Mouse (Mus musculus) hindbrain, embryonic 10.5 days (tissue): ENCODE data around the gene Arpc5. TPM values are rescaled to one million over a fixed set of nuclear protein-coding genes. Genes with fewer than 3 reads are reported as not detected.

ENCODE experiments used
- DNase-seq: peaks from one replicate; pipeline ENCODE4 v3.0.0-alpha.2; 2017; ENCODE audit warnings: low spot score
- H3K27ac ChIP-seq: fragments of 300-500 bp; sonication (generic); 2 replicates; pipeline ENCODE4 v1.5.1; 2016; ENCODE audit warnings: mild to moderate bottlenecking, moderate library complexity
- H3K27me3 ChIP-seq: fragments of 300-500 bp; sonication (generic); 2 replicates; pipeline ENCODE4 v1.6.1; 2016; ENCODE audit warnings: mild to moderate bottlenecking; ENCODE audit not compliant: poor library complexity, insufficient read depth, severe bottlenecking
- H3K36me3 ChIP-seq: fragments of 300-500 bp; sonication (generic); 2 replicates; pipeline ENCODE4 v1.6.1; 2016; ENCODE audit warnings: mild to moderate bottlenecking, moderate library complexity
- H3K4me1 ChIP-seq: fragments of 300-500 bp; sonication (generic); replicated peaks from 2 replicates; pipeline ENCODE4 v1.6.1; 2016; ENCODE audit warnings: mild to moderate bottlenecking
- H3K4me3 ChIP-seq: fragments of 300-500 bp; sonication (generic); 2 replicates; pipeline ENCODE4 v1.5.1; 2016; ENCODE audit warnings: mild to moderate bottlenecking, moderate library complexity
- H3K9me3 ChIP-seq: fragments of 300-500 bp; sonication (generic); 2 replicates; pipeline ENCODE4 v1.6.1; 2016; ENCODE audit warnings: mild to moderate bottlenecking, moderate library complexity
- WGBS: fragments of 180-500 bp; shearing (Covaris S2); methylation state at CpG from one replicate; pipeline ENCODE4 v1.1.7; 2016; 5-methylcytosine and 5-hydroxymethylcytosine counted together
- polyA plus RNA-seq: library from polyadenylated mRNA; unstranded; fragments of >200 nt; fragmentation: Nextera tagmentation; extraction: Ambion mirVana; gene quantifications from 2 replicates; pipeline ENCODE4 v1.2.1, GENCODE M21; 2016

The Arpc5 gene
- polyA plus RNA-seq, 1 experiment from 2014 or later, result 256 TPM

- no peak overlapping the region for H3K4me3 ChIP-seq
- H3K27me3 ChIP-seq, result no peaks in the 10 kb centered on the region
- 0 out of 2 replicates have a peak, but pooled peaks cover 4% of the 10 kb centered on the region for H3K9me3 ChIP-seq
- WGBS, result 27% methylated on average over 12 of the region's 12 CpGs
- peak; percentile 48 for DNase-seq
- no peaks in the 10 kb centered on the region for H3K36me3 ChIP-seq
- peaks cover 54% of the 10 kb centered on the region for H3K4me1 ChIP-seq
- H3K27ac ChIP-seq, result peak overlapping the region; percentile 83; the same call in 1 of the 2 replicates
These were observed 23.9 kb downstream of the Arpc5 start for GRCm38 (mm10) chr1:152790254-152790653.

GRCm38 (mm10) chr1:152790821-152791220, 24.5 kb downstream of the Arpc5 start:
- H3K27ac ChIP-seq, result peak overlapping the region; percentile 83

GRCm38 (mm10) chr1:152791269-152791668, 24.9 kb downstream of the Arpc5 start:
- peak; percentile 27 for DNase-seq
- Histone ChIP-seq H3K9me3 (0 out of 2 replicates have a peak, but pooled peaks cover 4% of the 10 kb centered on the region), H3K36me3 (no peaks in the 10 kb centered on the region), H3K4me1 (peaks cover 59% of the 10 kb centered on the region), H3K27ac (peak overlapping the region; percentile 83), H3K4me3 (no peak overlapping the region), H3K27me3 (no peaks in the 10 kb centered on the region)
- 21% methylated on average over 4 of the region's 4 CpGs for WGBS

More at GRCm38 (mm10) chr1:152790821-152791220, 24.5 kb downstream of the Arpc5 start:
- Histone ChIP-seq H3K27me3 (no peaks in the 10 kb centered on the region), H3K4me3 (no peak overlapping the region), H3K9me3 (0 out of 2 replicates have a peak, but pooled peaks cover 4% of the 10 kb centered on the region), H3K36me3 (no peaks in the 10 kb centered on the region), H3K4me1 (peaks cover 55% of the 10 kb centered on the region)
- no peak for DNase-seq
- WGBS, result 21% methylated on average over 6 of the region's 6 CpGs

- no peaks in the 10 kb centered on the region for H3K27me3 ChIP-seq
- no peaks in the 10 kb centered on the region for H3K36me3 ChIP-seq
- peak overlapping the region; percentile 83 for H3K27ac ChIP-seq
- peak overlapping the region; percentile 11; the same call in 1 of the 2 replicates for H3K4me3 ChIP-seq
- WGBS, result 9% methylated on average over 12 of the region's 12 CpGs
- H3K4me1 ChIP-seq, result peaks cover 53% of the 10 kb centered on the region
- 0 out of 2 replicates have a peak, but pooled peaks cover 4% of the 10 kb centered on the region for H3K9me3 ChIP-seq
- peak; percentile 64 for DNase-seq
These were observed 26.6 kb downstream of the Arpc5 start for GRCm38 (mm10) chr1:152792736-152793494.

GRCm38 (mm10) chr1:152793495-152794130, 27.3 kb downstream of the Arpc5 start:
- H3K27me3 ChIP-seq, result no peaks in the 10 kb centered on the region
- no peak overlapping the region for H3K4me3 ChIP-seq
- H3K9me3 ChIP-seq, result 0 out of 2 replicates have a peak, but pooled peaks cover 4% of the 10 kb centered on the region
- 25% methylated on average over 6 of the region's 6 CpGs for WGBS
- peak; percentile 64 for DNase-seq
- H3K4me1 ChIP-seq, result peaks cover 46% of the 10 kb centered on the region
- H3K36me3 ChIP-seq, result no peaks in the 10 kb centered on the region
- peak overlapping the region; percentile 83 for H3K27ac ChIP-seq

GRCm38 (mm10) chr1:152795688-152796255, 29.4 kb downstream of the Arpc5 start:
- peak overlapping the region; percentile 23; the same call in 1 of the 2 replicates for H3K27ac ChIP-seq

GRCm38 (mm10) chr1:152796683-152797263, 30.4 kb downstream of the Arpc5 start:
- Histone ChIP-seq H3K4me3 (no peak overlapping the region), H3K27ac (0 out of 2 replicates have a peak overlapping the region, but pooled peaks have one; percentile 5), H3K36me3 (no peaks in the 10 kb centered on the region), H3K9me3 (0 out of 2 replicates have a peak, but pooled peaks cover 2% of the 10 kb centered on the region), H3K27me3 (no peaks in the 10 kb centered on the region), H3K4me1 (peaks cover 52% of the 10 kb centered on the region)
- DNase-seq, result no peak
- 88% methylated on average over 8 of the region's 8 CpGs for WGBS

More at GRCm38 (mm10) chr1:152795688-152796255, 29.4 kb downstream of the Arpc5 start:
- 63% methylated on average over 8 of the region's 8 CpGs for WGBS
- Histone ChIP-seq H3K4me1 (peaks cover 54% of the 10 kb centered on the region), H3K36me3 (no peaks in the 10 kb centered on the region), H3K27me3 (no peaks in the 10 kb centered on the region), H3K9me3 (0 out of 2 replicates have a peak, but pooled peaks cover 4% of the 10 kb centered on the region), H3K4me3 (no peak overlapping the region)
- DNase-seq, result no peak

GRCm38 (mm10) chr1:152798125-152798524, 31.8 kb downstream of the Arpc5 start:
- Histone ChIP-seq H3K27me3 (no peaks in the 10 kb centered on the region), H3K36me3 (no peaks in the 10 kb centered on the region), H3K4me3 (no peak overlapping the region), H3K27ac (no peak overlapping the region), H3K4me1 (peaks cover 46% of the 10 kb centered on the region), H3K9me3 (no peaks in the 10 kb centered on the region)
- DNase-seq, result no peak
- 83% methylated on average over 9 of the region's 9 CpGs for WGBS

- Histone ChIP-seq H3K4me1 (peaks cover 31% of the 10 kb centered on the region), H3K27ac (peak within 1 kb of the TSS; percentile 64; the same call in 1 of the 2 replicates), H3K36me3 (no peaks in the 10 kb centered on the region), H3K27me3 (no peaks in the 10 kb centered on the region), H3K4me3 (no peak within 1 kb of the TSS), H3K9me3 (no peaks in the 10 kb centered on the region)
- DNase-seq, result peak; percentile 26
- 19% methylated on average over 2 of the region's 2 CpGs for WGBS
These were observed 33.6 kb downstream of the Arpc5 start, which contains the start of gene Ncf2 for GRCm38 (mm10) chr1:152799897-152800296. Gene Ncf2 (plus strand): TSS chr1:152800194.

- no peak for DNase-seq
- 89% methylated on average over 13 of the region's 13 CpGs for WGBS
- Histone ChIP-seq H3K4me3 (no peak overlapping the region), H3K27me3 (no peaks in the 10 kb centered on the region), H3K4me1 (peaks cover 32% of the 10 kb centered on the region), H3K9me3 (no peaks in the 10 kb centered on the region), H3K36me3 (no peaks in the 10 kb centered on the region), H3K27ac (peak overlapping the region; percentile 40; the same call in 1 of the 2 replicates)
These were observed 34.4 kb downstream of the Arpc5 start for GRCm38 (mm10) chr1:152800633-152801176.

GRCm38 (mm10) chr1:152804907-152805306, 38.6 kb downstream of the Arpc5 start:
- Histone ChIP-seq H3K9me3 (no peaks in the 10 kb centered on the region), H3K27ac (no peak overlapping the region), H3K36me3 (no peaks in the 10 kb centered on the region), H3K4me1 (peaks cover 27% of the 10 kb centered on the region), H3K27me3 (no peaks in the 10 kb centered on the region), H3K4me3 (no peak overlapping the region)
- WGBS, result 81% methylated on average over 6 of the region's 6 CpGs
- no peak for DNase-seq
